Mouse (Mus musculus) MEL (cell line): ENCODE measurements at regions not wholly inside any gene's neighbourhood (a gene's known extent, or its start where the extent isn't known, plus 50 kb on each side); places are given as distances from the start of the nearest gene placed in this dataset.

Experiments
- CTCF ChIP-seq, 3 experiments: IDR thresholded peaks in 2 of 3; conservative IDR thresholded peaks in 1 of 3; 2 replicates each; pipeline ENCODE4 v1.5.1; 2011 to 2012; ENCODE audit warnings: low read length in 3 of 3, low read depth in 2 of 3, mild to moderate bottlenecking in 2 of 3, improper control_type of control experiment in 1 of 3, inconsistent platforms in 1 of 3, mixed read lengths in 1 of 3, moderate library complexity in 1 of 3; ENCODE audit not compliant: control insufficient read depth in 1 of 3, insufficient read depth in 1 of 3, poor library complexity in 1 of 3, severe bottlenecking in 1 of 3
- POLR2A ChIP-seq, 2 experiments: IDR thresholded peaks; 2 replicates each; pipeline ENCODE4 v1.6.1; 2011 to 2012; ENCODE audit warnings: low read length in 2 of 2, mild to moderate bottlenecking in 2 of 2, control low read depth in 1 of 2, improper control_type of control experiment in 1 of 2, low read depth in 1 of 2, moderate library complexity in 1 of 2; ENCODE audit not compliant: control insufficient read depth in 1 of 2, insufficient read depth in 1 of 2, poor library complexity in 1 of 2

- no peak for TF ChIP-seq CTCF (IDR thresholded peaks at IDR 0.05 in 2 of 3, conservative IDR thresholded peaks at IDR 0.05 in 1 of 3; ENCODE audit: control insufficient read depth in 1 of 3, insufficient read depth in 1 of 3, low read depth in 2 of 3, low read length in 3 of 3, poor library complexity in 1 of 3, severe bottlenecking in 1 of 3)
- TF ChIP-seq POLR2A (IDR thresholded peaks at IDR 0.05; ENCODE audit: control insufficient read depth in 1 of 2, insufficient read depth in 1 of 2, low read depth in 1 of 2, low read length in 2 of 2, poor library complexity in 1 of 2) = no peak
Observed at GRCm38 (mm10) chr11:38618707-38619106, 1382.9 kb upstream of the Tenm2 start.
